Mouse (Mus musculus): ENCODE measurements at regions not wholly inside any gene's neighbourhood (a gene's known extent, or its start where the extent isn't known, plus 50 kb on each side); places are given as distances from the start of the nearest gene placed in this dataset.

- Histone ChIP-seq H3K4me1 (ENCODE audit: control insufficient read depth, insufficient read depth, low read depth, low read length) (no peaks in the 10 kb centered on the region), H3K9me3 (ENCODE audit: control insufficient read depth, low read length) (no peaks in the 10 kb centered on the region), H3K9ac (ENCODE audit: low read depth, low read length) (no peak overlapping the region), H3K4me3 (ENCODE audit: low read length) (no peak overlapping the region), H3K27me3 (replicated peaks; ENCODE audit: control insufficient read depth, insufficient read depth, low read length) (no peaks in the 10 kb centered on the region), H3K27ac (ENCODE audit: low read depth, low read length) (no peak overlapping the region), H3K36me3 (ENCODE audit: control insufficient read depth, insufficient read depth, low read length) (no peaks in the 10 kb centered on the region), H3K4me2 (ENCODE audit: low read length) (no peak overlapping the region)
- no peak for ATAC-seq
- WGBS: 97% methylated on average over 2 of the region's 2 CpGs
Observed at GRCm38 (mm10) chr1:114287349-114287748, 1397.2 kb upstream of the Cntnap5a start.

GRCm38 (mm10) chr1:114330541-114330940, 1354.0 kb upstream of the Cntnap5a start:
- H3K27me3 ChIP-seq (replicated peaks; ENCODE audit: control insufficient read depth, insufficient read depth, low read length): no peaks in the 10 kb centered on the region
- peak; percentile 89 for ATAC-seq
- H3K36me3 ChIP-seq (ENCODE audit: control insufficient read depth, insufficient read depth, low read length): no peaks in the 10 kb centered on the region
- H3K4me2 ChIP-seq (ENCODE audit: low read length): no peak overlapping the region
- H3K27ac ChIP-seq (ENCODE audit: low read depth, low read length): no peak overlapping the region
- no peaks in the 10 kb centered on the region for H3K4me1 ChIP-seq (ENCODE audit: control insufficient read depth, insufficient read depth, low read depth, low read length)
- H3K4me3 ChIP-seq (ENCODE audit: low read length): no peak overlapping the region
- 72% methylated on average over 2 of the region's 2 CpGs for WGBS
- no peaks in the 10 kb centered on the region for H3K9me3 ChIP-seq (ENCODE audit: control insufficient read depth, low read length)
- H3K9ac ChIP-seq (ENCODE audit: low read depth, low read length): no peak overlapping the region

DNA sequence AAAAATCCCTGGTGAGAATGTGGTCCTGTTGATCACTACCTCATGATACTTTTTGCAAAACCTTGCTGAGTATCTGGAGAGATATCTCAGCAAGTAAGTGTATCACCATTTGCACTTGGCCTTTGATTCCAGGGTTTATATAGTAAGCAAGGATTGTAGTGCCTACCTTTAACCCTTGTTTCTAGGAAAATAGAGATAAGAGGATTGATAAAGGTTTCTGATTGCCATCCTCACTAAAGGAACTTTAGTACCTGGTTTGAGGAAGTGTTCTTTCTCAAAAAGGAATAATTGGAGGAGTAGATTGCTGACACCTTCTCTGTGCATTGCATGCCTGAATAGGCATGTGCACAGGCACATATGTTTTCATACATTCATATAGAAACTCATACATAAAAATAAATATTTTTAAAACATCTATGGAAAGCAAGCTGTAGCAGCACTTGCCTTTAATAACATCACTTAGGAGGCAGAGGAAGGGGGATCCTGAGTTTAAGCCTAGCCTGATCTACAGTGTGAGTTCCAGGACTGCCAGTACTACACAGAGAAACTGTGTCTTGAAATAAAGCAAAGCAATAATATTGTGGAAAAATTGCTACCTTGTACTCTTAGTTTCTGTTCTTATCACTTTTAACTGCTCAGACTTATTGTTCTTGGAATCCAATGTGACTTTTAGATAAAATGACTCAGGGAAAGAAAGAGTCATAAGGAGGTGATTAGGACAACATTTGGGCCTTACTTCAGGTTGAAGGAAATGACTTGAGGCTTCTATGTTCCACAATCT, 1326.2 kb upstream of the Cntnap5a start:
- no peak for ATAC-seq
- Histone ChIP-seq H3K9me3 (ENCODE audit: control insufficient read depth, low read length) (no peaks in the 10 kb centered on the region), H3K4me1 (ENCODE audit: control insufficient read depth, insufficient read depth, low read depth, low read length) (no peaks in the 10 kb centered on the region), H3K4me3 (ENCODE audit: low read length) (no peak overlapping the region), H3K4me2 (ENCODE audit: low read length) (no peak overlapping the region), H3K9ac (ENCODE audit: low read depth, low read length) (no peak overlapping the region), H3K36me3 (ENCODE audit: control insufficient read depth, insufficient read depth, low read length) (no peaks in the 10 kb centered on the region), H3K27me3 (replicated peaks; ENCODE audit: control insufficient read depth, insufficient read depth, low read length) (no peaks in the 10 kb centered on the region), H3K27ac (ENCODE audit: low read depth, low read length) (no peak overlapping the region)

DNA sequence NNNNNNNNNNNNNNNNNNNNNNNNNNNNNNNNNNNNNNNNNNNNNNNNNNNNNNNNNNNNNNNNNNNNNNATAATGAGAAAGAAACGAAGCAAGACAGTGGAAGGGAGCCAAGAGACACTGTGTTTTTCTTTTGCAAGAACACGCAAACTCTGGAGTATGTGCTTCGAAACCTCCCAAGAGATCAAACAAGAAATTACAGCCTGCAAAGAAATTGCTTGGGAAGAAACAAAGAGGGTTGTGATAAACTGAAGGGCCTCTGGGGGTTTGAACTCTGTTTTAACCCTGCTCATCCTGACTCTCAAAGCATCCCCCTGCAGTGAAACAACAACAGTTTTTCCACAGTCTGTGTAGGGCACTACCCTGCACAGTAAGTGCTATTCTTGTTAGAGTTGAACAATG, 1292.5 kb upstream of the Cntnap5a start:
- no peaks in the 10 kb centered on the region for H3K27me3 ChIP-seq (replicated peaks; ENCODE audit: control insufficient read depth, insufficient read depth, low read length)
- ATAC-seq: no peak
- no peak overlapping the region for H3K27ac ChIP-seq (ENCODE audit: low read depth, low read length)
- H3K9ac ChIP-seq (ENCODE audit: low read depth, low read length): no peak overlapping the region
- H3K4me3 ChIP-seq (ENCODE audit: low read length): no peak overlapping the region
- 48% methylated on average over 3 of the region's 3 CpGs for WGBS
- H3K9me3 ChIP-seq (ENCODE audit: control insufficient read depth, low read length): no peaks in the 10 kb centered on the region
- no peaks in the 10 kb centered on the region for H3K36me3 ChIP-seq (ENCODE audit: control insufficient read depth, insufficient read depth, low read length)
- no peak overlapping the region for H3K4me2 ChIP-seq (ENCODE audit: low read length)
- no peaks in the 10 kb centered on the region for H3K4me1 ChIP-seq (ENCODE audit: control insufficient read depth, insufficient read depth, low read depth, low read length)

Data from hindbrain, embryonic 16.5 days (tissue).